Mouse (Mus musculus) liver (tissue): ENCODE results near the gene Gm38393.

ENCODE experiments used
- DNase-seq: peaks from one replicate; pipeline ENCODE4 v3.0.0-alpha.2; 2020; ENCODE audit warnings: mixed read lengths

The Gm38393 gene

GRCm38 (mm10) chr7:60004606-60005330 is at the start of gene Gm38393, which contains the start of gene Snurf:
TSS of gene Gm38393 (minus strand) at chr7:60005064.
TSS of gene Snurf (minus strand) at chr7:60005049.
- DNase-seq, result peak; percentile 44

DNA sequence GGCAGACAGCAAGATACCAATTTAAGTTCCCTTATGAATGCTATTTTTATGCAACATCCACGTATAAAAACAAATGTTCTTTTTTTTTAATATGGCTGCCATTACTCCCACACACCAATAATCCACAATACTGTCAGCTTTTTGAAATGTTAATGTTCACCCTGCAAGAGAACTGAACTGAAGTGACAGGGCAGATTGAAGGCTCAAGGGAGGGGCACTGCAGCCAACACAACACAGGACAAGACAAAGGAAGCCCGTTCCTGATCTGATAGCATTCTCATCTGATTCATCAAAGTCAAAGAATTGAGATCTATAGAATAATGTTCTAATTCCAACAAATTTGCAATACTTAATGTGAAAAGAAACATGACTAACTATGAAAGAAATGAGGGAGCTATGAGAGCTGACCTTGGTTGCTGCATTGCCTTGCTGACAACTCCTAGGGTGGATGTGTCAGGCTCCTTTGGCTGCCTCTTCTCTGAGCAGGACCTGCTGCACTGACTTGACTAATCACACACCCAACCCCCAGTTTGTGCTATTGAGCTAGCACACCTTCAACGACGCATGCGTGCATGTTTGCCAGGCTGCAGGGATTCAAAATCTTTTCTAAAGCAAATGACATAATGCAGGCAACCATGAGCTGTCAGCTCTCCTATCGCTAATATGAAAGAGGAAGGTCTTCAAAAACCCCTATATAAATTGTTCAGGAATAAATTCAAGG is 42.8 kb upstream of the Gm38393 start:
- DNase-seq, result no peak

DNA sequence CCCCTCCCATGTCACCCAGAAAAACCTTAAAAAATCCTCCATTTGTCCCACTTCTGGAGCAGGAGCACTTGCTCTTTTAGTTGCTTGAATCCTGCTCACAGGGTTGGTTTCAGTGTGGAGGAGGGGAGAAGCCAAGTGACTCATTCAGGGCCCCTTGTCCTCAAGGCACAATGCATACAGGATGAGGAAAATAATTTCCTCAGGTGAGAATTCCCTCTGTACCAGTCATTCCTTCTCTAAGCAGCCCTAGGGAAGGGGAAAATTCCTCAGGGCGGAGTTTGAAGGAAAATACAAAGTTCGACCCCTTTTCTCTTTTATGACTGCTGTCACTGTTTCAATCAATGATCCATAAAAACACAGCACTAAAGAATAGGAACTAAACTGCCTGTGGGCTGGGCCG is 8.3 kb upstream of the Gm38393 start:
- no peak for DNase-seq

- DNase-seq, result no peak
Measured at GRCm38 (mm10) chr7:60007727-60008360, 3.0 kb upstream of the Gm38393 start.

GRCm38 (mm10) chr7:60006262-60006661 is 1.4 kb upstream of the Gm38393 start:
- no peak for DNase-seq

GRCm38 (mm10) chr7:60003921-60004605 is 801 bp downstream of the Gm38393 start:
- DNase-seq, result peak; percentile 30

- DNase-seq, result peak; percentile 10
Measured at GRCm38 (mm10) chr7:60003006-60003865, 1.6 kb downstream of the Gm38393 start.

DNA sequence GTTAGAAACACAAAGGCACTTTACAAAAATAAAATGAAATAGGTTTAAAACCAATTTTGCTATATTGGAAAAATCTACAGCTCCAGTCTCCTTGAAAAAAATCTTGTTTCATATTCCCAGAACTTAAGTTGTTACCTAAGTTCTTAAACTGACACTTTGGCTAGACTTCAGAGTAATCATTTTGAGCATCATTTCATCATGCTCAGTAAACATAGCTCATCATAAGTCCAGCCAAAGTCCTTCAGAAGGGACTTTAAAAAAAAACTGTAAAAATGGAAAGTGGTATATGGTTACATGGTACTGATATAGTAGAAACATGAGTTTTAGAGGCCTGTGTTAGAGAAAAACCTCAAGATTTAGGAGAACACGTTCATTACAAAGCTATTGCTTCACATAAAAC is 26.2 kb downstream of the Gm38393 start:
- no peak for DNase-seq
